Mouse (Mus musculus) regulatory T cell (primary cell): ENCODE measurements around the gene Chchd3.

Source experiments
- in situ Hi-C: fragments of 300-600 bp; cut with MboI, MseI; formaldehyde crosslinking; loops from one replicate; pipeline ENCODE4 v1.15.1; 2025; ENCODE audit warnings: high pct_unique_total_duplicates

Chchd3 gene

DNA sequence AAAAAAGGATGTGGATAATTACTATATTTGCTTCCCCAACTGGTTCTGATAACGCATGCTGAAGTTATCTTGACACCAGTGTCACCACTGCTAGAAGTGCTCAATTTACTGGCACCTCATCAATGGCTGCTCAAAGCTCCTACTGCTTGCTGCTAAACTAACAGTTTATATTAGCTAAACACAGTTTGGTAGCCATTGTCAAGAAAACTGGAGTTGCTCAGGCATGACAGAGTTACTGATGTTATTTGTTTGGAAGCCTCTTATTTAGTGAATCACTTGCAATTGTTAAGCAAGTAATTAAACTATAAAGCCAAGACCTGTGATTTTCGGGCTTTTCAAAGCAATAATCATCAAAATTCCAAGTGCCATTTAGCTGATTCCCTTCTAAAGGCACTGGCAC, 123.7 kb downstream of the Chchd3 start:
- in situ Hi-C loops = no loop called here

DNA sequence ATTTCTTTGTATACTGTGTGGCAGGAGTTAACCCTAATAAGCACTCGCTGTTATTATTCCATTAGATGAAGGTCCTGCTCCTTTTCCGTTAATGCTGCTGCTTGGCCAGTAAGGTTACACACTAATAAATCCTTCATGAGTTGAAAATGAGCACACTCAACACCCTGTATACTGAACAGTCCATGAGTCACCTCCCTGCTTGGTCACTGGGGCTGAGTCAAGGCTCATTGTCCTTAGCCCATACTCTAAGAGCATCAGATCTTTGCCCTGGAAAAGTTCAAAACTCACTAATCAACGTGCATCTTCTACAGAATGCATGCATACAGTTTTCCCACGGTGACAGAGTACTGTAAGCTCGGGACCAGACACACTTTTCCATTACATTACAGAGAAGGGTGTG, 124.5 kb downstream of the Chchd3 start:
- in situ Hi-C loops = no loop called here

- in situ Hi-C loops = no loop called here
These were observed 128.8 kb downstream of the Chchd3 start for GRCm38 (mm10) chr6:32931106-32931770.

DNA sequence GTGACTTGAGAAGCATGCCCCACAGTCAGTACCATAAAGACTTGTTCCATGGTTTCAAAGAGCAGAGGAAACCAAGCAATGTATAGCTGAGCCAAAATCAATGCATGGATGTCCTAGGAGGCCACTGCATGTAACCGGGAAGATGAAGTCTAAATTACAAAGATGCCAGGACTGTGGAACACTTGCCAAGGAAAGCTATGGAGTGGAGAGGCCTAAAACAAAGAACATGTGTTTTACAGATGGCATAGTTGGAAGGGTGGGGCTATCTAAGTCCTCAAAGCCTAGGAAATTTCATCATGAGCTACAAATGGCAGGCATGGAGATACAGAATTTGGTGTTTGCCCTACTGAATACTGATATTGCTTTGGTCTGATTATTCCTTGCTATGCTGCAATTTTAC, 137.7 kb downstream of the Chchd3 start:
- in situ Hi-C loops = no loop called here

- in situ Hi-C loops = no loop called here
These were observed 140.0 kb downstream of the Chchd3 start for GRCm38 (mm10) chr6:32920091-32920490.

- in situ Hi-C loops = no loop called here
These were observed 149.4 kb downstream of the Chchd3 start for GRCm38 (mm10) chr6:32910692-32911091.

GRCm38 (mm10) chr6:32899061-32899460, 161.0 kb downstream of the Chchd3 start:
- in situ Hi-C loops = no loop called here

DNA sequence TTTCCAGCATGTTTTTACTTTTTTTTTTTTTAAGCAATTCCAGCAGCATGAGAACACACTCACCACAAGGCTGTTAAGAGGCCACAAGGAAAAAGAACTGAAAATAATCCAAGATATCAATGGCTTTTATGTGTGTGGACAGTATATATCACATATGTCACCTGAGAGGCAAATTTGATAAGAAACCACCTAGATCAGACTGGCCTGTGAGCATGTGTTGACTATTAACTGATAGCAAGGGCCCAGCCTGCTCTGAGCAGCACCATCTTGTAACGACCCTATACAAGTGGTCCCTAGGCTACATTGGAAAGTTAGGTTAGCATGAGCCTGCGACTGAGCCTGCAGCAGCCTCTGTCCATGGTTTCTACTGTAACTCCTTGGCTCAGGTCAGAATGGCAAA, 166.0 kb downstream of the Chchd3 start:
- in situ Hi-C loops = no loop called here

GRCm38 (mm10) chr6:32890726-32891125, 169.3 kb downstream of the Chchd3 start:
- in situ Hi-C loops = no loop called here

- in situ Hi-C loops = no loop called here
These were observed 171.0 kb downstream of the Chchd3 start for GRCm38 (mm10) chr6:32888894-32889529.

GRCm38 (mm10) chr6:32878586-32878985, 181.5 kb downstream of the Chchd3 start:
- in situ Hi-C loops = no loop called here

DNA sequence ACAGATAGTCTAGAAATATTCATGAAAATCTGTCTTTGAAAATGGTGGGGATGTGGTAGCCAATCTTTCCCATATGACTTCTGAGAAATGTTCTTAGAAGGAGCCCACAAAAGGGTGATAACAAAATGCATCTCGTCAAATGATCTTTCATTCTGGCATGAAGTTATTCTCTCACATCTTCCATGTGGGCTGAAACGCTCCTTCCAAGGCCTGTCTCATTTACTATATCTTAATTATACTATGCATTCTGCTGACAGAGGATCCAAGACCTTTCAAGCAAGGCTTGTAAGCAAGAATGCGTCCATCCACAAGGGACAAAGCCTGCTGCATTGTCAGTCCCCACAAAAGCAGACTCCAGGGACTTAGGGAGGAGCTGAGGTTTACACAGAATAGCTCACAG, 185.9 kb downstream of the Chchd3 start:
- in situ Hi-C loops = no loop called here

DNA sequence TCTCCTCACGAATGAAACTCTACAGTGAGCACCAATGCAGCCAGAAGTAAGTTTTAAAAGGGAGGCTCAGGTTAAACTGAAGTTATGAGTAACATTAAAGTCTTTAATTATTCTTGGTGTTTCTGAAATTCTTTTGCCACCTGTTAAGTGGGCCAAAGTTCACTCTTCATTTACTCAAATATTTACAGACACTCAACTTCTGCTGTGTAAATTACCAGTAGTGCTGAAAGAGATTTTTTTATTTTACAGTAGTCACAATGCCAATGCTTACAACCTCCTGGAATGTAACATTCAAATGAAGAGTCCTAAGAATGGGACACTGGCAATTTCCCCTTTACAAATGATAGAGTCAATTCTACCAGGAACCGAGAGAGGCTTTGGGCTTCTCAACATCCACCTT, 187.3 kb downstream of the Chchd3 start:
- in situ Hi-C loops = no loop called here

DNA sequence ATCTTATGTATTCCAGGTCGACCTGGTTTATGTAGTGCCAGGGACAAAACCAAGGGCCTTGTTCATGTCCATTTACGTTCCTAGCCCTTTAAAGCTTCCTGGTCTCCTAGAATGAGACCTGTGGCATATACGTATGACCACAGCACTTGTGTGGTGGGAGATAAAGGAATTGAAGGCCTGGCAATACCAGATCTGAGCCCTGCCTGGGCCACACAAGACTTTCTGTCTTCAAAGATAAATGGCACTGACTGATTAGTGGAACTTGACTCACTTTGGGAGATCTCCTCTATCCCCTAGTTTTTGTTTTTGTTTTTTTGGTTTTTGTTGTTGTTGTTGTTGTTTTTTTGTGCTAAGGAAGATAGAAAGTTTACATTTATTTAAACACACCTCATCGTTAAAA, 209.1 kb downstream of the Chchd3 start:
- in situ Hi-C loops = no loop called here

GRCm38 (mm10) chr6:32848974-32849373, 211.1 kb downstream of the Chchd3 start:
- in situ Hi-C loops = no loop called here

GRCm38 (mm10) chr6:32845463-32845862, 214.6 kb downstream of the Chchd3 start:
- in situ Hi-C loops = no loop called here

DNA sequence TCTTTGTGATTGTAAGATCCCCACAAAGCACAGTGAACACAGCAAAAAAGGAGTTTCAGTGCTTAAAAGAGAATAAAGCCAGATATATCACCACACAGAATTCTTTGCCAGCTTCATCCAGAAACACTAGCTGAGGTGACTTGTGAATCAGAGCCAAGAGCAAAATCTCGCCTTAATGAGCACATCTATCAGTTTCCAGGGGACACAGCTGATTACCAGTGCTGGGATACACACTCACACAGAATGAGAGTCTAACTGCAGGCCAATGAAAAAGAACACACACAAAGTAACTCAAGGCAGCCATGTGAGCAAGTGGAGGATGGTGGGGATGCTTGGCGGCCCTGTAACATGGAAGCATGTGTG, 222.1 kb downstream of the Chchd3 start:
- in situ Hi-C loops = no loop called here

GRCm38 (mm10) chr6:32837165-32837938, 222.7 kb downstream of the Chchd3 start:
- in situ Hi-C loops = no loop called here

DNA sequence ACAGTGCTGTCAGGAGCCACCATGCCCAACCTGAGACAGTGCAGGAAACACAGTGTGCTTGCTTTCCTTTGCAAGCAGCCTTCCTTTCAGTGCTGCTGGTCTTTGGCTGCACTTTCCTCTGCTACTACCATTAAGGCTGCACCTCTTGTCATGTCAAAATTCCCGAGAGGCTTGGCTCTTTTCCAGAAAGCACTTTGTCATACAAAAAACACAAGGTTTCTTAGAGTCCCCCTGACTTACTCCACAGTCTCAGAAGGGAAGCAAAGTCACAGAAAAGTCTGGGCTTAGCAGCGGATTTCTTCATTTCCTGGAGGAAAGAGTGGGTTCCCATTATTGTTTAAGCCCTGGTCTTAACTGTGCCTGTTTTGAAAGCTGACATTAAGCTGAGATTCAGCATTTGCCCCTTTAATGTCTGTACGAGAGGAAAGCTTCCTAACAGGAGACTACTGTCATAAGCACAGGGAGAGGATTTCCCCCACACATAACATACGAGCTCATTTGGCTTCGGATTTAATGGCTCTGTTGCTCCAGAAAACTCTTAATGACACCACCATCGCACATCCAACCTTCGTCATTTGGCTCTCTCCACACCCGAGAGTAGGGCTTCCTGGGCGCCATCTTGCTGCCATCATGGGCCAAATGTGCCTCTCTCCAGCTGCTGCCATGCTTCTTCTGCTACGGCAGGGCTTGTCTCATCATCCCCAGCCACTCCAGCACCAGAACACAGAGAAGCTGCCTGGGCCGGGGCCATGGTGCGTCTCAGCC, 236.0 kb downstream of the Chchd3 start:
- in situ Hi-C loops = no loop called here

DNA sequence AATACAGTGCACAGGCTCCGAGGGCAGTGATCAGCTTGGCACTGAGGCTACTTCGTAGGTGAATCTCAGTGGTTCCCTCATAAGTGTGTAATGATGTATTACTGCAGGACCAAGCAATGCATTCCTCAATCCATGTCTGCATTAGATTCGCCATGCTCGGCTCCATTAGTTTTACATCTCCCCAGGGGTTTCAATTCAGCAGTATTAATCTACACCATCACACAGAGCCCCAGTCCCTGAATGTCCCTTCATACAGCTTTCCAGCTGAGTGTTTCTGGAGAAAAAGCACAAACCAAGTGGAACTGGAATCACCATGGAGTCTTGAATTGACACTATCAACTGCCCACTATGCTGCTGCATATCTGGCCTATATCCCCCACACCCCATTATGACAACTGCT, 241.1 kb downstream of the Chchd3 start:
- in situ Hi-C loops = no loop called here

DNA sequence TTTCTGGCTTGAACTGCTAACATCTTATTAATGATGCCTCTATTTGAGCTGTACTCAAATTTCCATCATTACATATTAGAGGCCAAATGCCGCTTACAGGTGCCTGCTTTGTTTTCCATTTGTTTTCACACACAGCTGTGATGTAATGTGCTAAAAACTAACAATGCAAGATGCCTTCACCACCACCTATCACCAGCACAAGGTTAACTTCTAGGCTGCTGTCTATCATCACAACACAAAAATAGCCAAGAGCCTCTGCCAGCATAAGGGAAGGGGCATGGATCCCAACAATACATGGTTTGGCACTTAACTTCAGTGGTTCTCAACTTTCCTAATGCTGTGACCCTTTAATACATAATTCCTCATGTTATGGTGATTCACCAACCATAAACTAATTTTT, 251.3 kb downstream of the Chchd3 start:
- in situ Hi-C loops = no loop called here

DNA sequence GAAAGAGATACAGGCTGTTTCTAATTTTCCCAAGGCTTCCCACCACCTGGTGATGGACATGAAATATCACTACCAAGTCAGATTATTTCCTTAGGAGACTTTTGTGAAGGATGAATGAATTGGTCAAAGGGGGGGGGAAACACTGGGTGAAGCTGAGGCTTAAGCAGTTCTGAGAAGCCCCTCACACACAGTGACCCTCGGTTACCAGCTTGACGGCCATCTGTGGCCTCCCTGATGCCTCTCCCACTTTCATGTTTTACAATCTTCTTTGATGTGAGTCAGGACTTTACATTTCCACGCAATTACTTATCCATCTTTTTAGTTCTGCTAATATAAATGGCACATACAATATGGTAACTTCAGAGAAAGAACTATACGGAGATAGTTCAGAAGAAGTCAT, 252.3 kb downstream of the Chchd3 start:
- in situ Hi-C loops = no loop called here
